Mouse (Mus musculus) lung, adult 2 months (tissue): ENCODE results near the gene Arl5c. TPM values are rescaled to one million over a fixed set of nuclear protein-coding genes. Genes with fewer than 3 reads are reported as not detected.
A peak's percentile ranks its signal among the peaks of the same experiment; 100 is the strongest.

ENCODE experiments used
- DNase-seq: peaks from one replicate; pipeline ENCODE4 v3.0.0; 2022
- H3K4me1 ChIP-seq: fragments of 200-500 bp; 2 replicates; pipeline ENCODE4 v1.6.1; 2011; ENCODE audit warnings: low read length; ENCODE audit not compliant: control insufficient read depth, insufficient read depth
- H3K4me3 ChIP-seq: fragments of 200-500 bp; replicated peaks from 2 replicates; pipeline ENCODE3; 2011; ENCODE audit warnings: low read depth, mild to moderate bottlenecking, control low read depth, low read length; ENCODE audit errors: extremely low read depth
- CTCF ChIP-seq: fragments of 200-500 bp; IDR thresholded peaks from 2 replicates; pipeline ENCODE4 v1.5.1; 2011; ENCODE audit warnings: mild to moderate bottlenecking, low read length, control low read depth; ENCODE audit not compliant: insufficient read depth
- POLR2A ChIP-seq: fragments of 200-500 bp; IDR thresholded peaks from 2 replicates; pipeline ENCODE4 v1.6.1; 2011; ENCODE audit warnings: low read depth, mild to moderate bottlenecking, control low read depth, low read length, borderline replicate concordance; ENCODE audit errors: extremely low read depth
- WGBS: fragments of 180-500 bp; shearing (Covaris S2); methylation state at CpG from one replicate; pipeline ENCODE4 v1.1.7; 2018; 5-methylcytosine and 5-hydroxymethylcytosine counted together
- polyA plus RNA-seq: library from polyadenylated mRNA; depleted of rRNA; stranded (reverse); fragments of >200 nt; gene quantifications from 2 replicates; pipeline ENCODE4 v1.2.3, GENCODE M21; 2012

Gene Arl5c
- polyA plus RNA-seq, 1 experiment, result 5.1 TPM

DNA sequence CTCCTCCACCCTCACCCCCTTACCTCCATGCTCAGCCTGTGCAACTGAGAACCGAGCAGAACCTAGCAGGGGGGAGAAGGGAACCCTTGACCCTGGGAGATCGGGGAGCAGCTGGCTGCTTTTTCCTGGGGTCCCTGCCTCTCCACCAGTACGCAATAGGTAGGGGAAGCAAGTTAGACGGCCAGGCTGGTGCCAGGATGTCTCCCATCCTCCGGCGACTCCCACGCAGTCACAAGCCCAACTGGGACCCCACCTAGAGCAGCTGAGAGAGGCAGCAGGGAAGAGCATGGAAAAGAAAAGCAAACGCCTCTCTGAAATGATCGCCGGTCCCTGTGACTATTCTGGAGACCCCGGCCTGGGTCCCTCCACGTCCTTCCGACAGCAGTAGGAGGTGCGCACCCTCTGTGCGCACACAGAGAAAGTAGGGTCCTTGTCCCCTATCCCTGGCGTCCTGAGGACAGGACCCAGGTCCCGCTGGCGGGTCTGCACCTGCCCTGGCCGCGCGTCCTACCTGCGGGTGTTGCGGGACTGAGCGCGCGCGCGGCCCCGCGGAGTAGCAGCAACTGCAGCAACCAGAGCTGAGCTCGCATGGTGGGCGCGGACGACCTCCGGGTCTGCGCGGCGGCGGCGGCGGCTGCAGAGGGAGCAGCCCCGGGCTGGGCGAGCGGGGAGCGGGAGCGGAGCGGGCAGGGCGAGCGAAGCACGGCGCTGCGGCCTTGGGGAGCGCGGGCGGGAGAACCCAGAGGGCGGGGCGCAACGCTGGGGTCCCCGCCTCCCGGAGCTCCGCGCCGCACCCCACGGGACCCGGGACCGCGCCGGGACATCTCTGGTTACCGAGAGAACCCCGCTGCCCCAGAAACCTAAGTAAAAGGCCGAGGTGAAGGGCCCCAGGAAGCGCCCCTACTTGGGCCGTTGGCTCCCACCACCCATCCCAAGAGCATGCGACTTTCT is 10.0 kb downstream of the Arl5c start, which contains the start of gene Plxdc1:
Gene Plxdc1, minus strand, starts transcription at position 718 of the 951 bp plus-strand sequence.
- no peak for TF ChIP-seq POLR2A
- no peak for TF ChIP-seq CTCF
- peak within 1 kb of the TSS; percentile 63 for H3K4me3 ChIP-seq
- 0 out of 2 replicates have a peak, but pooled peaks cover 2% of the 10 kb centered on the region for H3K4me1 ChIP-seq
- DNase-seq, result peak; percentile 56
- WGBS, result 3% methylated on average over 68 of the region's 74 CpGs

DNA sequence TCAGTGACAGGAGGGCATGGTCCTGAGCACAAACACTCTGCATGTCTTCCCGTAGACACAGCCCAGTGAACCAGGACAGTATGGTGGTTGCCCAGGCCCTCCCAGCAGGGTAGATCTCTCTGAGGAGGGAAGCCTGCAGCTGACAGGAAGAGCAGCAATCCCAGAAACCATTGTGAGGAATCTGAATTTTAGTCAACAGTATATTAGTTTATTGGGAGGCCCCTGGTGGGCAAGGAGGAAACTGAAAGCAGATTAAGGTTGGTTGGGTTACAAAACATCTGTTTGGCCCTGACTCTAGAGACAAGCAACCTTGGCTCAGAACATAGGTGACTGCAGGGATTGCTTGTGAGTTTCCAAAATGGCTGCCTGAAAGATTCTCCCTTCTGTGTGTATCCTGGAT is 12.0 kb downstream of the Arl5c start:
- Histone ChIP-seq H3K4me1 (no peaks in the 10 kb centered on the region), H3K4me3 (no peak overlapping the region)
- 81% methylated on average over 1 of the region's 1 CpGs for WGBS
- no peak for DNase-seq
- TF ChIP-seq POLR2A (no peak), CTCF (no peak)

DNA sequence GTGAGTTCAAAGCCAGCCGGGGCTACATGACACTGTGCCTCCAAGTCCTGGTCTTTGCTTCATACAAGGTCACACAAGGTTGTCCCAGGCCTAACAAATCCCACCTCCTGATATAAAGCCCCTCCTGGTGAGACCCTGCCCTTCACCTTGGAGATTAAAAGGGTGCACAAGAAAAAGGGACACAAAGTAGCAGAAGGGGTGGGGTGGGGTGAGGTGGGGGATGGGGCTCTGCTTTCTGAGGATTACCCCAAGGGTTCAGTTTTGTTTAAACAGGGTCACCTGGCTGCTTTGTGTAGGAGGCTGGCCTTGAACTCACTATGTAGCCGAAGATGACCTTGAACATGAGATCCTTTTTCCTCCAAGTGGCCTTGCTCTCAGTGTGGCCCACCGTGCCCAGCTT is 12.5 kb downstream of the Arl5c start:
- TF ChIP-seq POLR2A (no peak), CTCF (no peak)
- DNase-seq, result no peak
- H3K4me1 ChIP-seq, result no peaks in the 10 kb centered on the region
- H3K4me3 ChIP-seq, result no peak overlapping the region
- 84% methylated on average over 3 of the region's 3 CpGs for WGBS

DNA sequence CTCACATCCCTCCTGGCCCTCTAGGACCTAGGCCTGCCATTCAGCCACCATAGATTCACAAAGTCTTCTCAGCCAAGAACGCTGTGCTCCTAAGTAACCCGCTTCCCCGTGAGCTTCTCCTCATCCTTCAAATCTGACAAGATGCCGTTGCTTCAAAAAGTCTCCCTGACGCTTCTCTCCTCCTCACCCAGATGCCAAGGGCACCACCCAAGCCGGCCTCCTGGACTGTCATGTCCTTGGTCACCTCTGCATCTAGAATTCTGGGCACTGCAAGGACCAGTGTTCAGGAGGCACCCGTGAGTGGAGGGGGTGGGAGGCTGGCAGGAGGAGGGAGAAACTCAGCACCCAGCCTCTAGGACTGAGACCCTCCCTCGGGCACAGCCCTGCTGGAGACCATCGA is 13.3 kb downstream of the Arl5c start:
- no peak for TF ChIP-seq POLR2A
- no peak for TF ChIP-seq CTCF
- no peak for DNase-seq
- Histone ChIP-seq H3K4me3 (no peak overlapping the region), H3K4me1 (no peaks in the 10 kb centered on the region)
- WGBS, result 81% methylated on average over 9 of the region's 9 CpGs

DNA sequence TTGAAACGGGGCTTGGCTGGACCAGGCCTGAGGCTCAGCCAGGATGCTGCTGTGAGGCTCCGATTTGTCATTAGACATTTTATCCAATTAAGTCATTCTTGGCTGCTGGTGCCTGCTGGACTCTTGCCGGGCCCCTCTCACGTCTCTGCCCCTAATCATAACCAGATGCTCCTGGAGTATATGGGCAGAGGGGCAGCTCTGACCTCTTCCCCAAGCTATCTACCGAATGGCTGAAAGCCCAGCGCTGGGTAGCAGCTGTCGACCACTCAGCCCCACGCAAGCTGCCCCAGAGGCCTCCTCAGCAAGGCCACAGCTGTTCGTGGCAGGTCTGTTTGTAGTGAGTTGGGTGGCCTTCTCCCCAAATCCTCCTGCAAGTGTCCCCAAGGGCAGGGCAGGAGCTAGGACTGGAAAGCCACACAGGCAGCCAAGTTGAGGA is 15.4 kb downstream of the Arl5c start:
- H3K4me1 ChIP-seq, result no peaks in the 10 kb centered on the region
- DNase-seq, result no peak
- TF ChIP-seq CTCF, result no peak
- TF ChIP-seq POLR2A, result no peak
- H3K4me3 ChIP-seq, result no peak overlapping the region
- 59% methylated on average over 9 of the region's 9 CpGs for WGBS

DNA sequence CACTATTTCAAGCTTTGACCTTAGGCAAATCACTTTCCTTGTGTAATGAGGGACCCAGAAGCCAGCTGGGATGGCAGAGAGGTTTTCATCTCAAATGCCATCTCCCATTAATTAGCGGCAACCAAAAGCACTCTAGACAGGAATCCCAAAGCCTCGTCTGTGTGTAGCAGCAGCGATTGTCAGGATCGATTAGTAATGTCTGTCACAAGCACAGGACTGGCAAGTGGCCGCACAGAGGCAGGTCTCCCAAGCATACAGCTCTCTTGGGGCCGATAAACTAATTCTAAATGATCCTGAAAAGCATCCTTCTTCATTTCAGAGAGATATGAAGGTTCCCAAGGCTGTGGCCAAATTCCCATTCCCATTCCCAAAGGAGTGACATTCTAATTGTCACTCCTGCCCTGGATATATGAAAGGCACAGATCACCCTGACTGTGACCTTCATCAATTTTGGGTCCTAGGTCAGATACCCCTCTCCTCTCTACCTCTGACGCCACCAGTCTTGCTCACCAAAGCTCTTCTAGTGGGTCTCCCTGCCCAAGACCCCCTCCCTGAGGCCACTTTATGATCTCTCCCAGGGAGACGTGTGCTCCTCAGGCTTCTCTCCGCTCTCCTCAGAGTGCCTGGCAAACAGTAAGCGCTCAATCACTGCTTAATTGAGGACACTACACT is 16.0 kb downstream of the Arl5c start:
- TF ChIP-seq POLR2A (no peak), CTCF (no peak)
- no peak for DNase-seq
- Histone ChIP-seq H3K4me3 (no peak overlapping the region), H3K4me1 (no peaks in the 10 kb centered on the region)
- WGBS, result 70% methylated on average over 10 of the region's 10 CpGs

DNA sequence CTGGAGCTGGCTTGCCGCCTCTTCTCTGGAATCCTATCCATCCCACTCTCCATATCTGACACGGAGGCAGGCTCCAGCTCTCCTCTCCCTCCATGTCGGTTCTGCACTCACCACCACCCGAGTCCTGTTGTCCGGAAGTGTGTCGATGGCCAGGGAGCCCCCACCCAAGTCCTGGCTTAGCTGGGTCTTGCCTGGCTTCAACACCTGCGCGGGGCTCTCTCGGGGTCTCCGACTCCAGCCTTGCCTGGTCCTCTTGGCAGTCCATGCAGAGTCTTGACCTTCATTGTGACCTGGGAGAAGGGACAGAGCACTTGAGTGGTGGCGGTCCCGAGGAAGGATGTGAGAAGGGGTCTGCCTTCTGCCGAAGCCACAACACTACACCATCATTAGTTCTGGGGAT is 17.6 kb downstream of the Arl5c start:
- no peaks in the 10 kb centered on the region for H3K4me1 ChIP-seq
- H3K4me3 ChIP-seq, result no peak overlapping the region
- no peak for DNase-seq
- 88% methylated on average over 13 of the region's 13 CpGs for WGBS
- TF ChIP-seq CTCF (no peak), POLR2A (no peak)

DNA sequence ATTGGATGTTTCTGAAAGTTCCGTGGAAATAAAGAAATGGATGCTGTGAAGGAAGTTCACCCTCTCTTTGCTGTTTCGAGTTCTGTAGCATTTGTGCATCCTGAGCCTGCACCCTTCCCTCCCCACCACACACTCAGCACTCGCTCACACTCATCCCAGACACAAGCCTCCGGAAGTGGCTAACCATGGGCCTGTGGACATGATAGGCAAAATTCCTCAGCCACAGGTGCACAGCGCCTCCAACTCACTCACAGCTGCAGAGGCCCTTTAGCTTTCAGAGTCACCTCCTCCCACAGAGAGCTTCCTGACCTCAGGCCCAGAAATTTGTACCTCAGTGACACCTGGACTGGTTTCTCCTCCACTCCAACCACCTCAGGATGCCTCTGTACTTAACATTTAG is 18.2 kb downstream of the Arl5c start:
- TF ChIP-seq POLR2A, result no peak
- no peak for TF ChIP-seq CTCF
- no peak overlapping the region for H3K4me3 ChIP-seq
- WGBS, result 74% methylated on average over 5 of the region's 5 CpGs
- DNase-seq, result no peak
- H3K4me1 ChIP-seq, result no peaks in the 10 kb centered on the region

DNA sequence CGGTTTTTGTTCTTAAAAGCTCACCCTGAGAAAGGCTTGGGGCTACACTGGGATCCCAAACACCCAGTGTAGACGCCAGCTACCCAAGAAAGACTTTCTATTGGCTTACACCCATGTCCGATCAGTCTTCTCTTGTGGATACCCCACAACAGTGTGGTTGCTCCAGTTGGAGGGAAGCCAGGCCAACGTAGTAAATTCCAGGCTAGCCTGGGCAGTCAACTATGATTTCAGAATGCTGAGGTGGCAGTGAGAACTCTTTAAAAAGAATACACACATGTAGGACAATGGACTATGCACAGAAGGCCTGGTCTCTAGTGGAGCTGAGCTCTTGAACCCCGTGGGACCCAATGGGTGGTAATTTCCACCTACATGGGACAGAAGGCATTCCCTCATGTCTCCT is 21.2 kb downstream of the Arl5c start:
- 78% methylated on average over 5 of the region's 5 CpGs for WGBS
- H3K4me1 ChIP-seq, result no peaks in the 10 kb centered on the region
- no peak for TF ChIP-seq CTCF
- TF ChIP-seq POLR2A, result no peak
- no peak for DNase-seq
- no peak overlapping the region for H3K4me3 ChIP-seq
